19 mouse cellular contexts compared by ENCODE assay signal in genomic region chr5:132702573-132702972, GRCm38 (mm10).
"Had no signal": no experiment of that assay in that cellular context is flagged by ENCODE, and none has a peak within 500 bp of the region (broad histone marks: within the 10 kb centered on the region; RNA-seq: fewer than 3 reads in every experiment).

No protein-coding gene starts in this region.

- H3K4me3 ChIP-seq: midbrain, embryonic 10.5 days; midbrain, embryonic 12.5 days; myocyte; neural tube, embryonic 13.5 days; neural tube, embryonic 15.5 days had no signal

- H3K4me1 ChIP-seq: neural tube, embryonic 13.5 days; neural tube, embryonic 15.5 days had no signal

- H3K36me3 ChIP-seq: midbrain, embryonic 10.5 days; midbrain, embryonic 12.5 days; neural tube, embryonic 13.5 days; neural tube, embryonic 15.5 days had no signal

- H3K27ac ChIP-seq: midbrain, embryonic 10.5 days; midbrain, embryonic 12.5 days; neural tube, embryonic 13.5 days; neural tube, embryonic 15.5 days had no signal

- ATAC-seq: midbrain, embryonic 16.5 days had no signal

- DNase-seq: lung, adult 18-20 months; lung, embryonic 14.5 days; lung, postnatal 10 days; lung, postnatal 4 days; midbrain, embryonic 14.5 days; retina, postnatal 1 day; right cerebral cortex, adult 18-20 months; right cerebral cortex, postnatal 25 days; right cerebral cortex, postnatal 4 days; spleen, adult 18-20 months; thymus, adult 18-20 months; thymus, postnatal 14 days; thymus, postnatal 36 days had no signal

- H3K27me3 ChIP-seq: midbrain, embryonic 12.5 days; neural tube, embryonic 13.5 days; neural tube, embryonic 15.5 days had no signal

- H3K9me3 ChIP-seq: midbrain, embryonic 10.5 days; midbrain, embryonic 12.5 days; neural tube, embryonic 13.5 days; neural tube, embryonic 15.5 days had no signal

- H3K4me2 ChIP-seq: lung, embryonic 14.5 days; midbrain, embryonic 12.5 days; neural tube, embryonic 13.5 days; neural tube, embryonic 15.5 days had no signal

- H3K9ac ChIP-seq: lung, embryonic 14.5 days; midbrain, embryonic 12.5 days; neural tube, embryonic 13.5 days; neural tube, embryonic 15.5 days had no signal
